Mouse (Mus musculus) MEL (cell line): ENCODE data around the gene Ccr4.

Source experiments
- CHD2 ChIP-seq: IDR thresholded peaks from 2 replicates; pipeline ENCODE4 v1.6.1; 2011; ENCODE audit warnings: low read length, improper control_type of control experiment
- CTCF ChIP-seq, 3 experiments: IDR thresholded peaks in 2 of 3; conservative IDR thresholded peaks in 1 of 3; 2 replicates each; pipeline ENCODE4 v1.5.1; 2011 to 2012; ENCODE audit warnings: low read length in 3 of 3, low read depth in 2 of 3, mild to moderate bottlenecking in 2 of 3, improper control_type of control experiment in 1 of 3, inconsistent platforms in 1 of 3, mixed read lengths in 1 of 3, moderate library complexity in 1 of 3; ENCODE audit not compliant: control insufficient read depth in 1 of 3, insufficient read depth in 1 of 3, poor library complexity in 1 of 3, severe bottlenecking in 1 of 3
- MAFK ChIP-seq: IDR thresholded peaks from 2 replicates; pipeline ENCODE4 v1.6.1; 2011; ENCODE audit warnings: low read depth, mild to moderate bottlenecking, low read length, improper control_type of control experiment, borderline replicate concordance
- MEF2A ChIP-seq: IDR thresholded peaks from 2 replicates; pipeline ENCODE4 v1.6.1; 2014; ENCODE audit warnings: low read depth, mild to moderate bottlenecking, inconsistent platforms, low read length, improper control_type of control experiment; ENCODE audit not compliant: poor library complexity, insufficient replicate concordance, severe bottlenecking; ENCODE audit errors: extremely low read depth
- POLR2A ChIP-seq, 2 experiments: IDR thresholded peaks; 2 replicates each; pipeline ENCODE4 v1.6.1; 2011 to 2012; ENCODE audit warnings: low read length in 2 of 2, mild to moderate bottlenecking in 2 of 2, control low read depth in 1 of 2, improper control_type of control experiment in 1 of 2, low read depth in 1 of 2, moderate library complexity in 1 of 2; ENCODE audit not compliant: control insufficient read depth in 1 of 2, insufficient read depth in 1 of 2, poor library complexity in 1 of 2
- RAD21 ChIP-seq: IDR thresholded peaks from 2 replicates; pipeline ENCODE4 v1.6.1; 2011; ENCODE audit warnings: mild to moderate bottlenecking, low read depth, low read length, improper control_type of control experiment
- TAL1 ChIP-seq: IDR thresholded peaks from 2 replicates; pipeline ENCODE4 v1.6.1; 2012; ENCODE audit warnings: mild to moderate bottlenecking, inconsistent platforms, low read length, moderate library complexity, mixed read lengths
- ZKSCAN1 ChIP-seq: IDR thresholded peaks from 2 replicates; pipeline ENCODE4 v1.6.1; 2012; ENCODE audit warnings: low read depth, mild to moderate bottlenecking, inconsistent platforms, low read length, improper control_type of control experiment, moderate library complexity
- ZMIZ1 ChIP-seq: IDR thresholded peaks from 2 replicates; pipeline ENCODE4 v1.6.1; 2012; ENCODE audit warnings: low read depth, mild to moderate bottlenecking, inconsistent platforms, low read length, improper control_type of control experiment, moderate library complexity

DNA sequence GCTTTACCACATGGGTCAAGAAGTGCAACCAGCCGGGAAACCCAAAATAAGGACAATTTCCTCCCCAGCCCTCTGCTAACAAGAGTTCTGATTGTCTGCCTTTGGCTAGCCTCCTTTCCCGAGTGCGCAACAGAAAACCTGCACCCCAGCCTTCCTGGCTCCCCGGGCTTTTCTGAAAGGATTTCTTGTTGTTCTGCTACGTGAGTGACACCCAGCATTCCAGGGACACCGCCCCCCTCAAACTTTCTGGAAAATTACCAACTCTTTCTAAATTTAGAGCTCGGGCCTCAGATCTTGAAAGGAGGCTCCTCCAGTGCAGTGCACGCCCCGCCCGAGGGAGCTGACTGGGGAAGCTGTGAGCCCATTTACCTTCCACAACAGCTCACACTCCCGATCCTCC, 10.6 kb upstream of the Ccr4 start, which contains the start of gene C130032M10Rik:
- TF ChIP-seq POLR2A (IDR thresholded peaks at IDR 0.05; ENCODE audit: control insufficient read depth in 1 of 2, insufficient read depth in 1 of 2, low read depth in 1 of 2, low read length in 2 of 2, poor library complexity in 1 of 2) (no peak), CHD2 (no peak), CTCF (IDR thresholded peaks at IDR 0.05 in 2 of 3, conservative IDR thresholded peaks at IDR 0.05 in 1 of 3; ENCODE audit: control insufficient read depth in 1 of 3, insufficient read depth in 1 of 3, low read depth in 2 of 3, low read length in 3 of 3, poor library complexity in 1 of 3, severe bottlenecking in 1 of 3) (no peak), ZMIZ1 (no peak), MEF2A (no peak), ZKSCAN1 (no peak), MAFK (no peak), RAD21 (no peak), TAL1 (no peak)
